Mouse (Mus musculus) midbrain, embryonic 14.5 days (tissue): ENCODE data around the gene Ccnd3. TPM values are rescaled to one million over a fixed set of nuclear protein-coding genes. Genes with fewer than 3 reads are reported as not detected.

ENCODE experiments used
- ATAC-seq: fragments of 200-750 bp; cut with Nextera tagmentation; 2 replicates; pipeline ENCODE4 v1.8.0; 2017; ENCODE audit warnings: moderate number of reproducible peaks, moderate library complexity; ENCODE audit not compliant: low FRiP score, low TSS enrichment
- DNase-seq: peaks from one replicate; pipeline ENCODE4 v3.0.0-alpha.2; 2015
- H3K27ac ChIP-seq: fragments of 300-500 bp; sonication (generic); replicated peaks from 2 replicates; pipeline ENCODE4 v1.5.1; 2014; ENCODE audit warnings: mild to moderate bottlenecking, low read depth, low read length, moderate library complexity
- H3K27me3 ChIP-seq: fragments of 300-500 bp; sonication (generic); 2 replicates; pipeline ENCODE4 v1.6.1; 2014; ENCODE audit warnings: low read length, control low read depth, mixed read lengths; ENCODE audit not compliant: control insufficient read depth, insufficient read depth
- H3K36me3 ChIP-seq: fragments of 300-500 bp; sonication (generic); 2 replicates; pipeline ENCODE4 v1.6.1; 2014; ENCODE audit warnings: low read length, control low read depth; ENCODE audit not compliant: control insufficient read depth, insufficient read depth
- H3K4me1 ChIP-seq: fragments of 300-500 bp; sonication (generic); 2 replicates; pipeline ENCODE4 v1.6.1; 2014; ENCODE audit warnings: mild to moderate bottlenecking, antibody characterized with exemption, low read length, control low read depth; ENCODE audit not compliant: control insufficient read depth, insufficient read depth
- H3K4me2 ChIP-seq: fragments of 300-500 bp; sonication (generic); 2 replicates; pipeline ENCODE4 v1.6.1; 2014; ENCODE audit warnings: mild to moderate bottlenecking, low read length, moderate library complexity
- H3K4me3 ChIP-seq: fragments of 300-500 bp; sonication (generic); replicated peaks from 2 replicates; pipeline ENCODE4 v1.5.1; 2014; ENCODE audit warnings: low read depth, low read length
- H3K9ac ChIP-seq: fragments of 300-500 bp; sonication (generic); replicated peaks from 2 replicates; pipeline ENCODE4 v1.6.1; 2014; ENCODE audit warnings: mild to moderate bottlenecking, low read length, moderate library complexity
- H3K9me3 ChIP-seq: fragments of 300-500 bp; sonication (generic); 2 replicates; pipeline ENCODE4 v1.6.1; 2016; ENCODE audit warnings: low read length, control low read depth, mixed read lengths; ENCODE audit not compliant: control insufficient read depth
- WGBS: fragments of 180-500 bp; shearing (Covaris S2); extraction: QIAGEN DNeasy Blood & Tissue Kit; methylation state at CpG from one replicate; pipeline ENCODE4 v1.1.7; 2014; 5-methylcytosine and 5-hydroxymethylcytosine counted together
- polyA plus RNA-seq: library from polyadenylated mRNA; unstranded; fragments of >200 nt; fragmentation: Nextera tagmentation; extraction: Ambion mirVana; gene quantifications from 2 replicates; pipeline ENCODE4 v1.2.1, GENCODE M21; 2014

Ccnd3 gene
- polyA plus RNA-seq, 1 experiment from 2014 or later: 67.3 TPM

- Histone ChIP-seq H3K4me3 (no peak overlapping the region), H3K36me3 (no peaks in the 10 kb centered on the region), H3K9ac (no peak overlapping the region), H3K9me3 (no peaks in the 10 kb centered on the region), H3K4me2 (no peak overlapping the region), H3K27ac (no peak overlapping the region), H3K4me1 (no peaks in the 10 kb centered on the region), H3K27me3 (no peaks in the 10 kb centered on the region; the same call in 1 of the 2 replicates)
- peak; percentile 40 for DNase-seq
- WGBS: 19% methylated on average over 8 of the region's 8 CpGs
- no peak for ATAC-seq
These were observed 31.3 kb upstream of the Ccnd3 start for GRCm38 (mm10) chr17:47473434-47473974.

- Histone ChIP-seq H3K27ac (no peak overlapping the region), H3K27me3 (no peaks in the 10 kb centered on the region), H3K4me1 (no peaks in the 10 kb centered on the region), H3K36me3 (no peaks in the 10 kb centered on the region), H3K4me2 (no peak overlapping the region), H3K9ac (no peak overlapping the region), H3K9me3 (no peaks in the 10 kb centered on the region), H3K4me3 (no peak overlapping the region)
- 84% methylated on average over 4 of the region's 4 CpGs for WGBS
- DNase-seq (no peak), ATAC-seq (no peak)
These were observed 30.6 kb upstream of the Ccnd3 start for GRCm38 (mm10) chr17:47474250-47474649.

- Histone ChIP-seq H3K4me2 (no peak overlapping the region), H3K4me3 (no peak overlapping the region), H3K36me3 (no peaks in the 10 kb centered on the region), H3K27me3 (no peaks in the 10 kb centered on the region), H3K9me3 (no peaks in the 10 kb centered on the region), H3K4me1 (no peaks in the 10 kb centered on the region), H3K9ac (no peak overlapping the region), H3K27ac (no peak overlapping the region)
- DNase-seq (no peak), ATAC-seq (no peak)
- WGBS: 81% methylated on average over 4 of the region's 4 CpGs
These were observed 29.7 kb upstream of the Ccnd3 start for GRCm38 (mm10) chr17:47475181-47475580.

GRCm38 (mm10) chr17:47475714-47476113 is 29.1 kb upstream of the Ccnd3 start:
- no peaks in the 10 kb centered on the region for H3K27me3 ChIP-seq
- ATAC-seq: no peak
- no peak overlapping the region for H3K27ac ChIP-seq
- H3K4me1 ChIP-seq: no peaks in the 10 kb centered on the region
- H3K4me2 ChIP-seq: no peak overlapping the region
- H3K9ac ChIP-seq: no peak overlapping the region
- no peaks in the 10 kb centered on the region for H3K36me3 ChIP-seq
- no peak for DNase-seq
- WGBS: 63% methylated on average over 3 of the region's 3 CpGs
- H3K4me3 ChIP-seq: no peak overlapping the region
- H3K9me3 ChIP-seq: no peaks in the 10 kb centered on the region

- Histone ChIP-seq H3K4me2 (no peak overlapping the region), H3K9me3 (no peaks in the 10 kb centered on the region), H3K4me1 (no peaks in the 10 kb centered on the region), H3K27me3 (no peaks in the 10 kb centered on the region), H3K9ac (no peak overlapping the region), H3K4me3 (no peak overlapping the region), H3K27ac (no peak overlapping the region), H3K36me3 (no peaks in the 10 kb centered on the region)
- no peak for ATAC-seq
- no peak for DNase-seq
- 79% methylated on average over 3 of the region's 3 CpGs for WGBS
These were observed 25.0 kb upstream of the Ccnd3 start for GRCm38 (mm10) chr17:47479887-47480286.

GRCm38 (mm10) chr17:47482401-47482800 is 22.4 kb upstream of the Ccnd3 start:
- WGBS: 34% methylated on average over 2 of the region's 2 CpGs
- DNase-seq: peak; percentile 73
- Histone ChIP-seq H3K27ac (no peak overlapping the region), H3K9ac (no peak overlapping the region), H3K9me3 (no peaks in the 10 kb centered on the region), H3K4me2 (no peak overlapping the region), H3K4me1 (no peaks in the 10 kb centered on the region), H3K27me3 (no peaks in the 10 kb centered on the region), H3K36me3 (no peaks in the 10 kb centered on the region), H3K4me3 (no peak overlapping the region)
- ATAC-seq: no peak

GRCm38 (mm10) chr17:47484241-47484921 is 20.5 kb upstream of the Ccnd3 start:
- 30% methylated on average over 1 of the region's 1 CpGs for WGBS
- Histone ChIP-seq H3K36me3 (peaks cover 11% of the 10 kb centered on the region), H3K9ac (no peak overlapping the region), H3K4me3 (no peak overlapping the region), H3K9me3 (no peaks in the 10 kb centered on the region), H3K27me3 (no peaks in the 10 kb centered on the region), H3K4me2 (no peak overlapping the region), H3K4me1 (no peaks in the 10 kb centered on the region), H3K27ac (no peak overlapping the region)
- no peak for ATAC-seq
- DNase-seq: no peak

- no peaks in the 10 kb centered on the region for H3K27me3 ChIP-seq
- WGBS: 14% methylated on average over 3 of the region's 3 CpGs
- H3K36me3 ChIP-seq: peaks cover 17% of the 10 kb centered on the region
- ATAC-seq (no peak), DNase-seq (no peak)
- H3K27ac ChIP-seq: no peak overlapping the region
- H3K4me3 ChIP-seq: no peak overlapping the region
- no peaks in the 10 kb centered on the region for H3K4me1 ChIP-seq
- no peak overlapping the region for H3K4me2 ChIP-seq
- H3K9ac ChIP-seq: no peak overlapping the region
- no peaks in the 10 kb centered on the region for H3K9me3 ChIP-seq
These were observed 19.9 kb upstream of the Ccnd3 start for GRCm38 (mm10) chr17:47484993-47485392.

- peaks cover 24% of the 10 kb centered on the region for H3K36me3 ChIP-seq
- ATAC-seq: no peak
- peak; percentile 51 for DNase-seq
- no peak overlapping the region for H3K4me3 ChIP-seq
- no peak overlapping the region for H3K27ac ChIP-seq
- H3K4me2 ChIP-seq: no peak overlapping the region
- no peaks in the 10 kb centered on the region for H3K27me3 ChIP-seq
- H3K9ac ChIP-seq: no peak overlapping the region
- H3K9me3 ChIP-seq: no peaks in the 10 kb centered on the region
- WGBS: 90% methylated on average over 3 of the region's 3 CpGs
- no peaks in the 10 kb centered on the region for H3K4me1 ChIP-seq
These were observed 19.1 kb upstream of the Ccnd3 start for GRCm38 (mm10) chr17:47485791-47486190.
